ENCODE assay signal across 10 mouse cellular contexts in the genomic region with DNA sequence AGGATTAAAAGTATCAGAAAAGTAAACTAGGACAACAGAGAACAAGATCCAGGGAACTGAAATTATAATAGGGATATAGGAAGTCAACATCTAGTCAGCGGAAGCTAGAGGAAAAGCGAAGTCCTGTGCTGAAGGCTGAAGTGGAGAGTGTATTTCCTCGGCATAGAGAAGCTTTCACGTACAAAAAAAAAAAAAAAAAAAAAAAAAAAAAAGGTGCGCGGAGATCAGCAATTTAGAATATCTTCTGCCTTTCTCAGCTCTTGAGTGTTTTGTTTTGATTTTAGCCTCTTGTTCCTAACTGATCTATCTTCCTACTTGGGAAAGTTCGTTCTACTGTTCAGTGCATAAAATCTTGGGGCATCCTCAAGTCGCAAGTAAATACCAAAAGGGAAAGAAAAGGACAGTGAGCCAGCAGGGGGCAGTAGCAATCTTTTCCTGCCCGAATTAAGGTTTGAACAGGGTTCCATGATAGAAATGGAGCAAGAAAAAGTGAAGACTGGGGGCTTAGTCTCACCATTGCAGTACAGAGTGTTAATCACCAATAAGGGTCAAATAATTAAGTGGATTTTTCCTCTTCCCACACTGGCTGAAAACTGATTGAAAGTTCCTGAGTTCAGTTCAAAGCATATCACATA. TPM values are rescaled to one million over a fixed set of nuclear protein-coding genes. Genes with fewer than 3 reads are reported as not detected.
DNase-seq lines count a peak whose midpoint lies in the region; ATAC-seq and TF ChIP-seq lines count a peak whose summit lies in the region.
"Had no signal": no experiment of that assay in that cellular context is flagged by ENCODE, and none has a peak within 500 bp of the region (broad histone marks: within the 10 kb centered on the region; RNA-seq: fewer than 3 reads in every experiment).

No protein-coding gene starts in this region.

- peak overlapping the region; percentile 39 for H3K9ac ChIP-seq in midbrain, embryonic 13.5 days (replicated peaks)

- H3K4me1 ChIP-seq in midbrain, embryonic 13.5 days (replicated peaks), result no peaks in the 10 kb centered on the region

- intact Hi-C loops in gastrocnemius, postnatal 14 days (cut with DNase I; ENCODE audit: low total_unique reads), result no loop called here

- H3K27ac ChIP-seq in layer of hippocampus, adult 2 months, result no peak overlapping the region
- H3K27ac ChIP-seq in midbrain, embryonic 13.5 days, result no peak overlapping the region

- peak overlapping the region; percentile 56 for H3K4me2 ChIP-seq in midbrain, embryonic 13.5 days (replicated peaks)

- peak; percentile 74 for TF ChIP-seq CTCF in layer of hippocampus, adult 2 months (conservative IDR thresholded peaks at IDR 0.05)

- H3K4me3 ChIP-seq in layer of hippocampus, adult 2 months, result peak overlapping the region; percentile 48
- peak overlapping the region; percentile 35 for H3K4me3 ChIP-seq in midbrain, embryonic 13.5 days (replicated peaks)
- H3K4me3 ChIP-seq: erythroblast, embryonic 14.5 days had no signal

- H3K36me3 ChIP-seq in midbrain, embryonic 13.5 days, result no peaks in the 10 kb centered on the region

- H3K9me3 ChIP-seq in midbrain, embryonic 13.5 days, result no peaks in the 10 kb centered on the region

- ATAC-seq in midbrain, embryonic 13.5 days, result 0 out of 2 replicates have a peak, but pooled peaks have one; percentile 40

- DNase-seq in testis, postnatal 10 days (ENCODE audit: low spot score), result peak; percentile 49
- no peak for DNase-seq in testis, postnatal 14 days (ENCODE audit: low spot score)
- DNase-seq in cerebellum, adult 9-11 months, result peak; percentile 8
- DNase-seq in forelimb bud, embryonic 11.5 days (ENCODE audit: low read depth, low spot score), result peak; percentile 13
- peak; percentile 8 to 54 for DNase-seq in layer of hippocampus, adult 2 months (ENCODE audit: low spot score in 2 of 2)
- no peak for DNase-seq in urinary bladder, postnatal 4 days (ENCODE audit: low spot score in 2 of 2)
- no peak for DNase-seq in gastrocnemius, postnatal 14 days

- 26% methylated on average over 9 of the region's 9 CpGs for WGBS in midbrain, embryonic 13.5 days

- H3K27me3 ChIP-seq in midbrain, embryonic 13.5 days, result no peaks in the 10 kb centered on the region

RNA-seq across cellular contexts. Expression of gene Glra2, which starts 0.6 kb away (rescaled TPM):
- 1 to 10 TPM; 8.1 to 8.5 TPM for total RNA-seq in layer of hippocampus, adult 2 months (2021)
- 17.6 and 22.9 TPM in 2 replicates for polyA plus RNA-seq in midbrain, embryonic 13.5 days (2015; fragmentation: Nextera tagmentation; extraction: Ambion mirVana)
- not detected for total RNA-seq in gastrocnemius, postnatal 14 days (2021)
- total RNA-seq: neutrophil, adult 5-6 weeks had no signal
- polyA plus RNA-seq: erythroblast, embryonic 14.5 days had no signal

Comparison
In these comparisons a context has a peak if more than half of its experiments do, and no peak if none do; other contexts are left out.
1. DNase-seq: peak in testis, postnatal 10 days (single experiment), cerebellum, adult 9-11 months (single experiment), forelimb bud, embryonic 11.5 days (single experiment) and layer of hippocampus, adult 2 months (2 of 2); none in testis, postnatal 14 days (single experiment), urinary bladder, postnatal 4 days (0 of 2) and gastrocnemius, postnatal 14 days (single experiment).
2. RNA of gene Glra2, which starts 0.6 kb away (total RNA-seq): 8.1 to 8.5 TPM in layer of hippocampus, adult 2 months; not detected in gastrocnemius, postnatal 14 days; every median in the first group is over 4 times any median in the second.